Mouse (Mus musculus) thymus, postnatal 0 days (tissue): ENCODE data around the gene Nkain4. TPM values are rescaled to one million over a fixed set of nuclear protein-coding genes. Genes with fewer than 3 reads are reported as not detected.

Experiments
- DNase-seq: peaks from one replicate; pipeline ENCODE4 v3.0.0-alpha.2; 2015; ENCODE audit warnings: low spot score
- polyA plus RNA-seq: library from polyadenylated mRNA; unstranded; fragments of >200 nt; fragmentation: Nextera tagmentation; extraction: Ambion mirVana; gene quantifications from 2 replicates; pipeline ENCODE4 v1.2.1, GENCODE M21; 2015

The Nkain4 gene
- 28.0 and 30.0 TPM in 2 replicates for polyA plus RNA-seq

DNA sequence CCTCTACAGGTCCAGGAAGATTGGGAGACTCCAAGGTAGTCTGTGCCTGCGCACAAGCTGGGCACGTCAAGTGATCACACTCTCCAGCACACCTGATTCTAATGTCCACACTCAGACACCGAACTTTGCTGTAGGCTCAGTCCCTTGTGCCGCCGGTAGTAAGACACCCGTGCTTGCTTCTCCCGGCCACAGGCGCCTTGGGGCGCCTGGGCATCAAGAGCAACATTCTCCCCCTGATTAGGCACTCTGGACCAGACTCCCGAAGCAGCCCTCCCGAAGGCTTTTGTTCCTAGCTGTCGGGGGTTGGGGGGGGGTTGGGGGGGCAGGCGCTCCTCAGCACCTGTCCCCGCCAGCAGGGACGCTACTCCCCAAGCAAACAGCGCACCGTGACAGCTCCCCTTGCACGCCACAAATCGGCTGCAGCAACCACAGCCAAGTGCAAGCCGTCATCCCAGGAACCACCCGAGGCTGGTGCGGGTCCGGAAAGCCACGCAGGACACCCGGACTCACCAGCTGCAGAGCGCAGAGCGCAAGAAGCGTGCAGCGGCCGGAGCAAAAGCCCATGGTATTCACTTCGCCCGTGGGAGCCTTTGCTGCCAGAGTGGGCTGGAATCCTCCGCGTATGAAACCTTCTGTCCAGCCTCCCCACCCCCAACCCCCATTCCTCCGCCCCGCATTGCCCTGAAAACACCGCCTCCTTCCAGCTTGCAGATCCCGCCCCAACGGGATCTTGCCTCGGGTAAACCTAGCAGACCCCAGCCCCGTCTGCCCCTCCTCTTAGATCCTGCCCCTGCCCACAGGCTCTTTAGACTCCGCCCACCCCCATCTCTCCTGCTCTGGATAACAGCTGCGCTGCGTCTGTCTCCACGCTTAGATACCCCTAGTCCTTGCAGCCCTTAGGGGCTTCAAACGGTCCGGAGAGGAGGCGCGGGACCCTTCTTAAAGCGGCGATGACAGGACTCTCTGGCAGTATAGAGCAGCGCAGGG lies at the start of gene Nkain4:
TSS of gene Nkain4 (minus strand) at position 639 of the 987 bp plus-strand sequence.
- no peak for DNase-seq

DNA sequence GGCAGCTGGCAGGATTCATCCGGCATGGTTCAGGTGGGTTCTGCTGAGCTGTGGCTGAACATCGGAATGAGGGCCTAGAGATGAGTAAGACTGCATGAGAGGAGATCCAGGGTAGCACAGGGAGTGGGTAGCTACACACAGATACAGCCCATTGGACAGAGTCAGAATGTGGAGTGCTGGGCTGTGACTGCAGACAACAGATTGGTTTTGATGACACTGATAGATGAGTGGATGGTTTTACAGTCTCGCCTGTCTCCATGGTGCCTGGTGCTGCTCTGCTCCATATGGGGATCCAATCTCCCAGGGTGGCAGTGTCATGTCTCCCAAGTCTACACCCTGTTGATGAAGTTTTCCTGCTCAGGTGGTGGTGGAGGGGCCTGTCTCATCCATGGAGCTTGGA lies 42.4 kb upstream of the Nkain4 start:
- DNase-seq = no peak

DNA sequence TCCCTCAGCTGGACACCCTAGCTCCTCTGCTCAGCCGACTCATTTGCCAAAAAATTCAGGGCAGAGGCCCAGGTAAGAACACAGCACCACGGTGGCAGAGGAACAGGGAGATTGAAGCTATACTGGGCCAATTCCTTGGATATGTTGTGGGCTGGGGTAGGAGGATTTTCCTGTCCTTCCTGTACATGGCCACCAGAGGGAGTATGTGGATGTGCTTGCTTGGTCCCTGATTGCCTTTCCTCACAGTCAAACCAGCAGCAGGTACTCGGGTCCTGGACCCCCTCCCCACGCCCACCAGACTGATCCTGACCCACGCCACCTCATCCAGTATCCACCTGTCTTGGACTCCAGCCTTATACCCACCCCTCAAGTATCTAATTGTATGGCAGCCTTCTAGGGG lies 41.9 kb upstream of the Nkain4 start:
- peak; percentile 31 for DNase-seq

GRCm38 (mm10) chr2:180995457-180995856 lies 41.0 kb upstream of the Nkain4 start:
- DNase-seq = no peak

DNA sequence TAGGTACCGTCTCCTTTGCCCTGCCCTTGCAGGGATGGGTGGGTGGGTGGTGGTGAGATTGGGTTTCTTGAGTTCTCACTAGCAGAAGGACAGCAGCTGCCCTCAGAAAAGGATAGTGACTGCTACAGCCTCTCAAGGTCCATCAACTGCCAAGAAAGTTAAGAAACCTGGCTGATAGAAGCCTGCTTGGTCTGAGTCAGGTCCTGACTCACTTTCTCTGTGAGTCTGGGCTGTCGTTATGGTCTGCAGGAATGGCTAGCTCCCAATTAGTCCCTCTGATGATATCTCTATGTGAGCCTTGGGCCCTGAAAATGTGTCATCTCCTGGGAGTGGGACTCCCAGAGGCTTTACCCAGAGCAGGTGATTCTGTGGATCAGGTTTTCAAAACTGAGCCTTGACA lies 39.9 kb upstream of the Nkain4 start:
- DNase-seq = no peak

GRCm38 (mm10) chr2:180990347-180990746 lies 35.8 kb upstream of the Nkain4 start:
- DNase-seq = no peak

DNA sequence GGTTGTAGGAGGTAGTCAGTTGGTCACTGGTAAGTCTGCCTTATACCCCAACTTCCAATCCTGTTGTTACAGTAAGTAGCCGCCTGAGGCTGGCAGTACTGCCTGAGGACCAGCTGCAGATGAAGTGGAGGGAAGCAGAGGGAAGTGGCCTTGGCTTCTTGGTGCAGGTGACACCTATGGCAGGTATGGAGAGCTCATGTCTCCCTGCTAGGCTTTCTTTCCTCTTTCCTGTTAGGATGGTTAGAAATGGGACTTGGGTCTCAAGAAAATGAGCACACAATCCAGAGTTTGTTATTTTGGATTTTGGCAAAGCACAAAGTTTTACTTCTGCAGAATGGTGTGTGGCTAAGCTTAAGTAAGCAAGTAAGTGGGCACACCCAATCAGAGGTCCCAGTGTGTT lies 34.4 kb upstream of the Nkain4 start:
- DNase-seq = no peak

GRCm38 (mm10) chr2:180988347-180988913 lies 33.9 kb upstream of the Nkain4 start:
- DNase-seq = no peak

- DNase-seq = no peak
Observed at GRCm38 (mm10) chr2:180987432-180988030, 33.0 kb upstream of the Nkain4 start.

GRCm38 (mm10) chr2:180987001-180987400 lies 32.5 kb upstream of the Nkain4 start:
- DNase-seq = no peak

- no peak for DNase-seq
Observed at GRCm38 (mm10) chr2:180986449-180986848, 31.9 kb upstream of the Nkain4 start, which contains the start of gene Col20a1. Col20a1 (plus strand) TSS chr2:180986535.

DNA sequence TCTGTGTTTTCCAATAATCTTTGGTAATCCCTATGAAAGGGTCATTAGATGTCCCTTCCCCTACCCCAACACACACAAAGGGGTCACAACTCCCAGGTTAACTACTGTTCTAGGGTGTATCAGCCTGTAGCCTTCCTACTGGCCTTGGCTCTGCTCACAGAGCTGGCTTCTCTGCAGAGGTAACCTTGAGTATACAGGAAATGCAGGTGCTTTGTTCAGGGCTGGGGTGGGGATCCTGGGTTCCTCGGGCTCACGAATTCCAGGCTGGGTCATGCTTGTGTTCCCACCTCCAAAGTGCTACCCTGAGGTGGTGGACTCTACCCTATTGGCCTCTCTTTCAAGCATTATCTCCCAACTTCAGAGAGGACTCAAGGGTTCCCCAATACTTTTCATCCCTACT lies 31.1 kb upstream of the Nkain4 start:
- DNase-seq = no peak

- DNase-seq = no peak
Observed at GRCm38 (mm10) chr2:180981133-180981532, 26.6 kb upstream of the Nkain4 start.

- peak; percentile 90 for DNase-seq
Observed at GRCm38 (mm10) chr2:180967010-180967763, 12.7 kb upstream of the Nkain4 start, which contains the start of gene Arfgap1. Arfgap1 (plus strand) TSS chr2:180967225.

- peak; percentile 39 for DNase-seq
Observed at GRCm38 (mm10) chr2:180966092-180966882, 11.8 kb upstream of the Nkain4 start.

DNA sequence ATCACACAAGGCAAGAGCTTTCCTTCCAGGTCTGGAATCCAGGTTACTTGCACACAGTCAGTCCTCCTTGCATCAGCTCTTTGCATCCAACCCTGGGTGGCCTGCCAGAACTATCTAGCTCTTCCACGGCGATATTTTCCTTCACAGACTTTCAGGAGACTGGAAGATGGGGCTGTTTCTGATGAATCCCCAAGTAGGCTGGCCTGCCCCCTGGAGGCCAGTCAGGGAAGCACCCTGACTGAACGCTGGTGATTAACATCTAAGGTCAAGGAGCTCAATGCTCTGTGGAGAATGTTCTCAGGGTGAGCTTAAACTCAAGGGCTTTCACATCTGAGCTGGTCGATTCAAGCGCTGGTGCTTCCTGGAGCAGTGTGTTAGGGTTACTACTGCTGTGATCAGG lies 9.5 kb upstream of the Nkain4 start:
- DNase-seq = peak; percentile 57

- no peak for DNase-seq
Observed at GRCm38 (mm10) chr2:180962616-180963308, 8.3 kb upstream of the Nkain4 start.

- no peak for DNase-seq
Observed at GRCm38 (mm10) chr2:180960187-180960586, 5.7 kb upstream of the Nkain4 start.

GRCm38 (mm10) chr2:180959605-180960004 lies 5.1 kb upstream of the Nkain4 start:
- DNase-seq = no peak

DNA sequence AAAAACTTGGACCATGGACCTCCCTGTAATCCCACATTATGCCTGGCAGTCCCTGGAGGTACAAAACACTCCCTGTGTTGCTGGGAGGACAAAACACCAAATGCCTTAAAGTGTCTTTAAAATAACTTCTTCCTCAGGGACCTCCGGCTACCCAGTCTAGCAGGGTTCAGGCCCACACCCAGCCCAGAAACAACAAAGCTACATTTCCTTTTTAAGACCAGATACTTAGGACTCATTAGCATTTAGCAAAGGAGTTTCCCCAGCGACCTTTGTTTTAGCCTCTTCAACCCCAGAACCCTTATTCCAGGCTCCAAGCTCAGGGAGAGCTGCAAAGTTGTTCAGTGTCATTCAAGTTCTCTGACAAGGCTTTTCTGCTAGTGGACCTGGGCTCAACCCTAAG lies 861 bp downstream of the Nkain4 start:
- no peak for DNase-seq
